Mouse (Mus musculus) heart, embryonic 13.5 days (tissue): ENCODE results near the gene Ampd3. TPM values are rescaled to one million over a fixed set of nuclear protein-coding genes. Genes with fewer than 3 reads are reported as not detected.

Source experiments
- ATAC-seq: fragments of 200-750 bp; cut with Nextera tagmentation; 2 replicates; pipeline ENCODE4 v1.8.0; 2017; ENCODE audit warnings: moderate TSS enrichment; ENCODE audit not compliant: insufficient number of reproducible peaks, low FRiP score, low TSS enrichment; ENCODE audit errors: extremely low read depth
- H3K27ac ChIP-seq: fragments of 300-500 bp; sonication (generic); replicated peaks from 2 replicates; pipeline ENCODE4 v1.5.1; 2015; ENCODE audit warnings: moderate library complexity, mild to moderate bottlenecking, inconsistent platforms
- H3K27me3 ChIP-seq: fragments of 300-500 bp; sonication (generic); replicated peaks from 2 replicates; pipeline ENCODE4 v1.6.1; 2015; ENCODE audit warnings: mild to moderate bottlenecking, inconsistent platforms
- H3K36me3 ChIP-seq: fragments of 300-500 bp; sonication (generic); 2 replicates; pipeline ENCODE4 v1.6.1; 2015; ENCODE audit warnings: mild to moderate bottlenecking, inconsistent platforms
- H3K4me1 ChIP-seq: fragments of 300-500 bp; sonication (generic); 2 replicates; pipeline ENCODE4 v1.6.1; 2015; ENCODE audit warnings: inconsistent platforms
- H3K4me2 ChIP-seq: fragments of 300-500 bp; sonication (generic); 2 replicates; pipeline ENCODE4 v1.6.1; 2015; ENCODE audit warnings: inconsistent platforms, mild to moderate bottlenecking, moderate library complexity
- H3K4me3 ChIP-seq: fragments of 300-500 bp; sonication (generic); 2 replicates; pipeline ENCODE4 v1.5.1; 2015; ENCODE audit warnings: moderate library complexity, mild to moderate bottlenecking, inconsistent platforms
- H3K9ac ChIP-seq: fragments of 300-500 bp; sonication (generic); 2 replicates; pipeline ENCODE4 v1.6.1; 2015; ENCODE audit warnings: inconsistent platforms, mild to moderate bottlenecking, moderate library complexity
- H3K9me3 ChIP-seq: fragments of 300-500 bp; sonication (generic); 2 replicates; pipeline ENCODE4 v1.6.1; 2016; ENCODE audit warnings: inconsistent platforms
- WGBS: fragments of 180-500 bp; shearing (Covaris S2); methylation state at CpG from one replicate; pipeline ENCODE4 v1.1.7; 2015; ENCODE audit warnings: mixed read lengths; 5-methylcytosine and 5-hydroxymethylcytosine counted together
- polyA plus RNA-seq: library from polyadenylated mRNA; unstranded; fragments of >200 nt; fragmentation: Nextera tagmentation; extraction: Ambion mirVana; gene quantifications from 2 replicates; pipeline ENCODE4 v1.2.1, GENCODE M21; 2015

The Ampd3 gene
- polyA plus RNA-seq, 1 experiment from 2014 or later: 5.1 TPM

- no peak for ATAC-seq
- no peaks in the 10 kb centered on the region for H3K9me3 ChIP-seq
- H3K27me3 ChIP-seq: peaks cover 4% of the 10 kb centered on the region
- H3K4me1 ChIP-seq: peaks cover 53% of the 10 kb centered on the region
- no peak overlapping the region for H3K9ac ChIP-seq
- no peak overlapping the region for H3K4me2 ChIP-seq
- H3K36me3 ChIP-seq: no peaks in the 10 kb centered on the region
- H3K27ac ChIP-seq: no peak overlapping the region
- H3K4me3 ChIP-seq: no peak overlapping the region
- WGBS: 47% methylated on average over 10 of the region's 10 CpGs
Observed at GRCm38 (mm10) chr7:110782845-110783478, 15.0 kb downstream of the Ampd3 start.

DNA sequence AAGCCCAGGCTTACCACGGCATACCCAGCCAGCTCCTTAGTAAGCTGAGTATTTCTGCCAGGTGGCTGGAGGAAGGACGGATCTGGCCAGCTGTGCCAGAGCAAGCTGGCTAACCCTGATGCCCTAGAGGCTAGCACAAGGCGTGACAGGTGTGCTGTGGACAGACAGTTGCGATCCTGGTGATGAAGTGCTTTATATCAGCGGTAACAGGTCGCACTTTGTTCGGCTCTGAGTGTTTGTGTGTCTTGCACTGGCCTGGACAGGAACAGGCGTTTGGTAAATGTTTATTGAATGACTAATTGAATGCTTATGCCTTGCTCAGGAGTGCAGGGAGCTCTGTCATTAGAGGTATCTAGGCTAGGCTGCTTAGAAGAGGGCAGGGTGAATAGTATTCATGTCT lies 17.0 kb downstream of the Ampd3 start:
- 70% methylated on average over 8 of the region's 8 CpGs for WGBS
- no peak overlapping the region for H3K4me3 ChIP-seq
- H3K4me1 ChIP-seq: peaks cover 53% of the 10 kb centered on the region
- no peak for ATAC-seq
- no peaks in the 10 kb centered on the region for H3K9me3 ChIP-seq
- no peak overlapping the region for H3K4me2 ChIP-seq
- no peak overlapping the region for H3K27ac ChIP-seq
- no peak overlapping the region for H3K9ac ChIP-seq
- no peaks in the 10 kb centered on the region for H3K36me3 ChIP-seq
- no peaks in the 10 kb centered on the region; the same call in 1 of the 2 replicates for H3K27me3 ChIP-seq

DNA sequence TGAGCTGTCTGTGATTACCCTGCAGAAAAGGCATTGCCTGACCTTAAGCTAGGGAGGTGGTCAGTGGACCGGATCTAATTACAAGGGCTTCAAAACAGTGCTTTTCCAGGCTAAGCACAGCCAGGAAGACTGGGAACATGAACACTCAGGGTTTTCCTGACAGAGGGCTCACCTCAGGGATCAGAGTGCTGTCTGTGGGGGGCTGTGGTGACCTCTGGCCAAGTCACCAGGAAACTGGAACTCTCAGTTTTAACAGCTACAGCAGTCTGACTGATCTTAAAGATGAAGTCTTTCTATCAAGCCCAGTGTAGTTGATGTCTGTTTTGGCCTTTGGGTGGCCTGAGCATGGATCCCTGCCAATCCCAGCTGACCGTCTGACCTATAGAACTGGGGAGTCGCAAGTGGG lies 17.7 kb downstream of the Ampd3 start:
- no peak overlapping the region for H3K9ac ChIP-seq
- no peak for ATAC-seq
- no peaks in the 10 kb centered on the region for H3K9me3 ChIP-seq
- H3K4me1 ChIP-seq: peaks cover 50% of the 10 kb centered on the region
- no peak overlapping the region for H3K4me3 ChIP-seq
- no peaks in the 10 kb centered on the region for H3K36me3 ChIP-seq
- no peak overlapping the region for H3K27ac ChIP-seq
- H3K4me2 ChIP-seq: no peak overlapping the region
- no peaks in the 10 kb centered on the region; the same call in 1 of the 2 replicates for H3K27me3 ChIP-seq
- 59% methylated on average over 3 of the region's 3 CpGs for WGBS

GRCm38 (mm10) chr7:110787310-110787709 lies 19.3 kb downstream of the Ampd3 start:
- no peaks in the 10 kb centered on the region for H3K9me3 ChIP-seq
- H3K4me1 ChIP-seq: peaks cover 34% of the 10 kb centered on the region
- no peak overlapping the region for H3K9ac ChIP-seq
- WGBS: 69% methylated on average over 6 of the region's 6 CpGs
- no peak for ATAC-seq
- no peaks in the 10 kb centered on the region; the same call in 1 of the 2 replicates for H3K27me3 ChIP-seq
- H3K36me3 ChIP-seq: no peaks in the 10 kb centered on the region
- no peak overlapping the region for H3K4me3 ChIP-seq
- H3K27ac ChIP-seq: no peak overlapping the region
- no peak overlapping the region for H3K4me2 ChIP-seq

DNA sequence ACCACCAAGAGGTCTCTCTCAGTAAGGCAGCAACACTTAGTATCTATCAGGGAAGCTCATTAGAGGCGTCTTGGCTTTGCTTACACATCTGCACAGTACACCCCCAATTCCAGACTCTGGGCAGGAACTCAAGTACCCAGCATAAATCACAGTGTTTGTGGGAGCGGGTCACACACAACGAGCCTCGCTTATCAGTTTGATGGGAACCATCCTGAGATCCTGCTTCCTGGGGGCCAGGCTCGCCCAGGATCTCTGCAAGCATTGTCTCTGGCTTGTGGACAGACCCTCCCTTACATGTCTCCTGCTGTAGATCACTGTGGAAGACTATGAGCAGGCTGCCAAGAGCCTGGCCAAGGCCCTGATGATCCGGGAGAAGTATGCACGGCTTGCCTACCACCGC lies 22.9 kb downstream of the Ampd3 start:
- Histone ChIP-seq H3K9me3 (no peaks in the 10 kb centered on the region), H3K4me3 (no peak overlapping the region), H3K36me3 (no peaks in the 10 kb centered on the region), H3K27ac (no peak overlapping the region), H3K4me1 (peaks cover 14% of the 10 kb centered on the region), H3K27me3 (no peaks in the 10 kb centered on the region; the same call in 1 of the 2 replicates), H3K9ac (no peak overlapping the region), H3K4me2 (no peak overlapping the region)
- no peak for ATAC-seq
- WGBS: 71% methylated on average over 8 of the region's 8 CpGs

DNA sequence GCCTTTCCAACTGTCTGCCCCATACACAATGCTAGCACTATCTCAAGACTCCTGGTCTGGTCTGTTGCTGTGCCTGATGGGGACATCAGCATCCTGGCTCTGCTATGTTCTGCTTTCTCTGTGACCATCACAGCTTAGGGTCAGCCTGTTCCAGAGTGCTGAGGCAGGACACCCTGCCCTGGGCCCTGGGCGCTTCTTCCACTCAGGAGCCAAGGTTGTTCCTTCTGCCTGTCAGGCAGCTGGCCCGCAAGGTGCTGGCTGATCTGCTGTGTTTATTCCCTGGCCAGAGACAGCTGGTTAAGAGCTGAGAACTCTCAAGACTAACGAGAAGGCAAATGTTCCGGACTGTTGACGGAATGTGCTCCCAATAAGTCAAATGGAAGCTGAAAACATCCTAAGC lies 24.2 kb downstream of the Ampd3 start:
- WGBS: 82% methylated on average over 5 of the region's 5 CpGs
- Histone ChIP-seq H3K27me3 (no peaks in the 10 kb centered on the region; the same call in 1 of the 2 replicates), H3K4me3 (no peak overlapping the region), H3K36me3 (no peaks in the 10 kb centered on the region), H3K27ac (no peak overlapping the region), H3K4me1 (peaks cover 11% of the 10 kb centered on the region), H3K9ac (no peak overlapping the region), H3K9me3 (no peaks in the 10 kb centered on the region), H3K4me2 (no peak overlapping the region)
- ATAC-seq: no peak

GRCm38 (mm10) chr7:110792834-110793233 lies 24.8 kb downstream of the Ampd3 start:
- Histone ChIP-seq H3K4me3 (no peak overlapping the region), H3K27ac (no peak overlapping the region), H3K27me3 (no peaks in the 10 kb centered on the region; the same call in 1 of the 2 replicates), H3K36me3 (no peaks in the 10 kb centered on the region), H3K4me1 (peaks cover 8% of the 10 kb centered on the region), H3K4me2 (no peak overlapping the region), H3K9me3 (no peaks in the 10 kb centered on the region), H3K9ac (no peak overlapping the region)
- WGBS: 86% methylated on average over 2 of the region's 2 CpGs
- no peak for ATAC-seq

GRCm38 (mm10) chr7:110794722-110795121 lies 26.7 kb downstream of the Ampd3 start:
- Histone ChIP-seq H3K9me3 (no peaks in the 10 kb centered on the region), H3K27me3 (no peaks in the 10 kb centered on the region), H3K36me3 (no peaks in the 10 kb centered on the region), H3K9ac (no peak overlapping the region), H3K4me3 (no peak overlapping the region), H3K4me2 (no peak overlapping the region), H3K4me1 (peaks cover 8% of the 10 kb centered on the region), H3K27ac (no peak overlapping the region)
- WGBS: 72% methylated on average over 4 of the region's 4 CpGs
- ATAC-seq: no peak

DNA sequence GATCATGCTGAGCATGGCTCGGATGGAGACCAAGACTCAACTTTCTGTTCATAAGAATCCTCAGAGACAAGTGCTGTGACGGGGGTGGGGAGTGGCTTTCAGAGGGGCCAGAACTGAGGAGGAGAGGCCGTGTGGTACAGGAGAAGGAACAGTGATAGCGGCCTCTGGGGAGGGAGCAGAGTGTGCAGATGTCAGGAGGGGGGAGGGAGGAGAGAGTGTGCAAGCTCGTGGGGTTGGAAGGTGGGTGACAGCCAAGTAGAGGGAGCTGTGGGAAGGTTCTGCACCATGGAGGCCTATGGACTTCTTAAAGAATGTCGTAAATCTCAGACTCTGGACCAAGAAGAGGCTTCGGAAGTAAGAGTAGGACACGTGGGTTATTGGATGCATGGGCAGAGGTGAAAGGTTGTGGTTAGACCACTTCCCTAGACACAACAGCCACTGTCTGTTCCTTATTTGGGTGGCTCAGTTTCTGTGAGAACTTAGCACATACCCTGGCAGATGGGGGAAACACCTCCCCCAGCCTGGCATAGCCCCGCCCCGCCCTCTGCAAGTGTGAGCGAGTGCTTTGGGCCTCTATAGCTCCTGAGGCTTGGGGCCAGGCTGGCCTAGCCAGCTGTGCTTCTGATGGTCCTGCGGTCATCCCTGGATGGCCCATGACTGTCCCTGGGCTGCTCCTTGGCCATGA lies 28.5 kb downstream of the Ampd3 start:
- Histone ChIP-seq H3K36me3 (no peaks in the 10 kb centered on the region), H3K4me1 (peaks cover 8% of the 10 kb centered on the region), H3K9ac (no peak overlapping the region), H3K27ac (no peak overlapping the region), H3K4me3 (no peak overlapping the region), H3K27me3 (no peaks in the 10 kb centered on the region), H3K9me3 (no peaks in the 10 kb centered on the region), H3K4me2 (no peak overlapping the region)
- 63% methylated on average over 12 of the region's 12 CpGs for WGBS
- no peak for ATAC-seq

GRCm38 (mm10) chr7:110797722-110798409 lies 29.9 kb downstream of the Ampd3 start:
- 74% methylated on average over 11 of the region's 11 CpGs for WGBS
- peaks cover 6% of the 10 kb centered on the region; the same call in 1 of the 2 replicates for H3K36me3 ChIP-seq
- H3K27me3 ChIP-seq: no peaks in the 10 kb centered on the region
- H3K9me3 ChIP-seq: no peaks in the 10 kb centered on the region
- H3K9ac ChIP-seq: no peak overlapping the region
- no peak overlapping the region for H3K4me3 ChIP-seq
- H3K4me1 ChIP-seq: peaks cover 8% of the 10 kb centered on the region
- no peak for ATAC-seq
- H3K4me2 ChIP-seq: no peak overlapping the region
- H3K27ac ChIP-seq: no peak overlapping the region

DNA sequence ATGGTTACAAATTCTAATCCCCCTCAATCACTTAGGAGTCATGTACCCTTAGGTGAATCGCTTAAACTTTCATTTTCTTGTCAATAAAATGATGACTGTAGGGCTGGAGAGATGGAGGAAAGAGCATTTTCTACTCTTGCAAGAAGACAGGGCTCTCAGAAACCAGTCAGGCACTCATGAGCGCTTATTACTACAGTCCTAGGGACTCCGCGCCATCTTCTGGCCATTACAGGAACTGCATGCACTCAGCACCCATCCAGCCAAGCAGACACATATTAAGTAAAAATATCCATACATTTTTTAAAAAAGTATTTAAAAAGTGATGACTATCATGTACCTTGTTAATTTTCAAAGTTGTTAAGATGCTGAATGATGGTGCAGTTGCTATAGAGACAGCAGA lies 33.0 kb downstream of the Ampd3 start:
- H3K4me2 ChIP-seq: no peak overlapping the region

More for the DNA sequence above, 33.0 kb downstream of the Ampd3 start:
- WGBS: under 1% methylated on average over 4 of the region's 4 CpGs
- Histone ChIP-seq H3K27ac (no peak overlapping the region), H3K4me1 (peaks cover 3% of the 10 kb centered on the region), H3K9me3 (no peaks in the 10 kb centered on the region), H3K27me3 (no peaks in the 10 kb centered on the region), H3K4me3 (no peak overlapping the region), H3K36me3 (peaks cover 11% of the 10 kb centered on the region), H3K9ac (no peak overlapping the region)
- ATAC-seq: no peak
